Mouse (Mus musculus): ENCODE data around the gene Ncapd2.

Gene Ncapd2

DNA sequence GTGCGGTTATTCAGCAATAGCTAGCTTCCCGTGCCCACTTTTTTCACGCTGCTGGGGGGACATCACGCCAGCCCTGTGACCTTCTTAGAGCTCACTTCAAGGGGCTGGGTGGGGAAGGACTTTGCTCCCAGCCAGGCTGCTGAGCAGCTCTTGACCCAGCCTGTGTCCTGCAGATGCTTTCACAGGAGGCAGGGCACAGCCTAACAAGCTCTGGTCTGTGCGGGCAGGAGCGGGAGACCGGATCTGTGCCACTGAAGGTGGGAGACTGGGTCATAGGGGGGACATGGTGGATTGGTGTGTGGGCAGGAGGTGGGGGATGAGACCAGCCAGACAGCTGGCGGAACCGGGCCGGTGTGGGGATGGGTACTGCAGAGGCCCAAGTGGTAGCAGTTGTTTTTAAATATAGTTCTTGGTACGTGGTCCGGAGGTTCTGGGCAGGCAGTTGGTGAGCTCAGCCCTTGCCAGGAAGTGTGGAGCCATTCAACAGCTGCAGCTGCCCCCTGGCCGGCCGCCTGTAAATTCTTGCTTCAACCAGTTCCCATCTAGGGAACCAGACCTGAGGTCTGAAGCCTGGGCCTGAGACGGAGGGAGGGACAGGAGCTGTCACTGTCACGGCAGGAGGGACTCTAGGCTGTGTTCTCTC, 42.5 kb downstream of the Ncapd2 start:
- CTCF ChIA-PET: no interaction called here

GRCm38 (mm10) chr6:125148251-125148925, 43.1 kb downstream of the Ncapd2 start:
- CTCF ChIA-PET: no interaction called here

DNA sequence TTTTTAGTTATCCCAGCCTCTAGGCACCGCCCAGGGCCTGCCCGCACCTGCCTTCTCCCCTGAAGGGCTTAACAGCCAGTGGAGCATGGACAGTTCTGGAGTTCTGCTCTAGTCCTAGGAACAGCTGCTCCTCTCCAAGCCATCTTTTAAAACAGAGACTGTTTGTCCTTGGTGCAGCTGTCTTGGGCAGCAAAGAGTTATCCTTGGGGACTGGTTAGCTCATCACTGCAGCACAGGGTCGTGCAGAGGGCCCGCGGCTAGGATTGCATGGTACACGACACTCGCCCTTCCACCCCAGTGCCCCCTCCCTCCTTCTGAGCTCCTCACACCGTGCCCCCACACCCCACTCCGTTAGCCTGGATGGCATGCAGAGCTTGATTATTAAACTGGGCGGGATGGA, 44.2 kb downstream of the Ncapd2 start:
- CTCF ChIA-PET: no interaction called here

DNA sequence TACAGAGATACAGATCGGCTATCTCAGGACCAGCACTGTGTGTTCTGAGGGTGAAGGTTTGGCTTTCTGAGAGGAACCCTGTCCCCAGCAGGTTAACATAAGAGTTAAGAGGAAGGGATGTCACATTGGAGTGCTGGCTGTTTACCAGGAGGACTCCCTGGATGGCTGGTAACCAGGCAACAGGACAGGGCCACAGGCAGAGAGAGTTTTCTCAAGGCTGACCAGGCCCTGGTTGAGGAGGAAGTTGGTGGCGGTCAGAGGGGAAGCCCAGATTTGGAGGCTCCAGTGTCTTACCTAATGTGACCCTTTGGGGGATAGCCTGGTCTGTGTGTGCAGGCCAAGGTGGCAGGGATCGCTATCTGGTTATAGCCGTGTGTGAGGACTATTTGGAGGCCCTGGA, 44.7 kb downstream of the Ncapd2 start:
- CTCF ChIA-PET: no interaction called here

DNA sequence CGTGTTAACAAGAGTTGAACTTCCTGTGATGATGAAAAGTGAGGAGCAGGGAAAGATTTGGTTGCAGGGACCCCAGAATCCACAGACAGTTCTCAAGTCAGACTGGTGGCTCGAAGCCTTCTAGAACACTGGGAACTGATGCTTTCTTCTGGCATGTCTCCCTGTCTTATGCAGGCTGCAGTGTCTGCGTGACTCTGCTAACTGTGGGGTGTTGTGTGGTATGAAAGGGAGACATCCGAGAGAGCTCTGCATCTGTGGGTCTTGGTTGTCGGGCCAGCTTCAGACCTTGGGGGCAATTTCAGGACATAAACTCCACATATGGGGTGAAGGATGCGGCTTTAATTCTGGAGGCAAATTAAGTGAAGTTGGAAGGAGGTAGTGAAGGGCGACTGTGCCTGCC, 45.4 kb downstream of the Ncapd2 start:
- CTCF ChIA-PET: no interaction called here

DNA sequence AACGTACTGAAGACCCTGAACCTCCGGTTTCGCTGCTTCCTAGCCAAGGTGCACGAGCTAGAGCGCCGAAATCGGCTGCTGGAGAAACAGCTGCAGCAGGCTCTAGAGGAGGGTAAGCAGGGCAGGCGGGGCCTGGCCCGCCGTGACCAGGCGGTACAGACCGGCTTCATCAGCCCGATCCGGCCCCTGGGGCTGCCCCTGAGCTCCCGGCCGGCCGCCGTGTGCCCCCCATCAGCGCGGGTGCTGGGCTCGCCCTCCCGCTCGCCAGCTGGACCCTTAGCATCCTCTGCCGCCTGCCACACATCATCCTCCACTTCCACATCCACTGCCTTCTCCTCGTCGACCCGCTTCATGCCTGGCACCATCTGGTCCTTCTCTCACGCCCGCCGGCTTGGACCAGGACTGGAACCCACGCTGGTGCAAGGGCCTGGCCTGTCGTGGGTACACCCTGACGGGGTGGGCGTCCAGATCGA, 46.0 kb downstream of the Ncapd2 start:
- CTCF ChIA-PET: no interaction called here

DNA sequence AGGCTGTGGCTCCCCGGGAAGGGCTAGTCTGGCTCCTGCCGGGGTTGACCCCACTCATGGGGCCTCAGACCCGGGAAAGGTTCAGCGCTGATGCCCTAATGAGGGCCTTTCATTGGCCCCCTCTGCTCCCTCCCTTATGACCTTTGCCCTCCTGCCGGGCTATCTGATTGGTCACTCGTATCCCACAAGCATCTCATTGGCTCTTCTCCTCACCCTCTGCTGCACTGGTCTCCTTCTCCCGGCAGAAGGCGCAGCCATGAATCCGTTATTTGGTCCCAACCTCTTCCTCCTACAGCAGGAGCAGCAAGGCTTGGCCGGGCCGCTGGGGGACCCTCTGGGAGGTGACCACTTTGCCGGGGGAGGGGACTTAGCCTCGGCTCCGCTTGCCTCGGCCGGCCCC, 46.5 kb downstream of the Ncapd2 start, which contains the start of gene Iffo1:
Gene Iffo1, plus strand, starts transcription at position 241 of the 400 bp plus-strand sequence.
- CTCF ChIA-PET: no interaction called here

DNA sequence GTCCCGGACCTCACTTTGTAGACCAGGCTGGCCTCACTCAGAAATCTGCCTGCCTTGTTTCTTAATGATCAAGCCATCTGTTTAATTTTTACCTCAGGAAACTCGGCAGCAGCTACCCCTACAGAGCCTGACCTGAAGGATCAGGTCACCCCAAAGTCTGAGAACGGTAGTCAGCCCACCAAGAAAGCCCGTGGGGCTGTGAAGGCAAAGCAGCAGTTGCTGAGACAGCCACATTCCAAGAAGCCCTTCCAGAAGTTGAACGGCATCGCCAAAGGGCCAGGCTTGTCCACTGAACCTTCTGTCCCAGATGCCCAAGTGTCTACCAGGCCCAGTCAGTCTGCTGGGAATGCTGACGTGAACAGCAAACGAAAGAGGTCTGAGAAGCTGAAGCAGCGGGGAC, 47.6 kb downstream of the Ncapd2 start:
- CTCF ChIA-PET: no interaction called here

GRCm38 (mm10) chr6:125143128-125143527, 48.4 kb downstream of the Ncapd2 start:
- CTCF ChIA-PET: no interaction called here

- CTCF ChIA-PET: interaction anchor here (0.6 kb wide), 1 partner anchor 90 kb away, joined by 7 read pairs; no protein-coding TSS in a partner anchor
These were observed 49.1 kb downstream of the Ncapd2 start for GRCm38 (mm10) chr6:125142436-125142835.

GRCm38 (mm10) chr6:125139747-125140146, 51.8 kb downstream of the Ncapd2 start:
- CTCF ChIA-PET: no interaction called here

DNA sequence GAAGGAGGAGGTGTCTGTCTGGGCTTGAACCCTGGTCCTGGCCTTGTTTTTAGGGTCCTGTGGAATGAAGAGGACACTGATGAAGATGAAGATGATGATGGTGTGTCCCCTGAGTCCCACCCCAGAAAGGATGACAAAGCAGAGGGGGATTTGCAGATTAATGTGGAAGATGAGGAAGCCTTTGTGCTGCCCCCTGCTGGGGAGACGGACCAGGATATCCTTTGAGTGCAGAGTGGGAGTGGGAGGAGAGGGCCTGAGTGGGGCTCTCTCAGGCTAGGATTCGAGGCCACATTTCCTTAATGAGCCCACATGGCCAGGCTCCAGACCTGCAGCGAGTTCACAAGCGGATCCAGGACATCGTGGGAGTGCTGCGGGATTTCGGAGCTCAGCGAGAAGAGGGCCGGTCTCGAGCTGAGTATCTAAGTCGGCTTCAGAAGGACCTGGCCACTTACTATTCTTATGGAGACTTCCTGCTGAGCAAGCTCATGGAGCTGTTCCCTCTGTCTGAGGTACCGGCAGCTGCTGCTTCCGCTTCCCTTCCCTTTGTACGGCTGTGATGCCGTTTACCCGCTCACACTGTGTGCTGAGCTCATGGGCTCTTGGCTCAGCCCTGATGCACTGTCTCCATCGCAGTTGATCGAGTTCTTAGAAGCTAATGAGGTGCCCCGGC, 54.4 kb downstream of the Ncapd2 start:
- CTCF ChIA-PET: interaction anchor here (0.6 to 1.0 kb wide), 3 partner anchors 36 to 100 kb away, joined by 3 to 4 read pairs (median 3); partner anchors contain the start of gene Cd27

GRCm38 (mm10) chr6:125132470-125132869, 59.0 kb downstream of the Ncapd2 start:
- CTCF ChIA-PET: interaction anchor here (0.5 to 0.6 kb wide), 2 partner anchors 126 to 423 kb away, joined by 3 read pairs; no protein-coding TSS in a partner anchor

- CTCF ChIA-PET: interaction anchor here (0.5 kb wide), 1 partner anchor 422 kb away, joined by 3 read pairs; no protein-coding TSS in a partner anchor
These were observed 60.0 kb downstream of the Ncapd2 start, which contains the start of gene Nop2 for GRCm38 (mm10) chr6:125131302-125132156. TSS of gene Nop2 (plus strand) at chr6:125131909.

DNA sequence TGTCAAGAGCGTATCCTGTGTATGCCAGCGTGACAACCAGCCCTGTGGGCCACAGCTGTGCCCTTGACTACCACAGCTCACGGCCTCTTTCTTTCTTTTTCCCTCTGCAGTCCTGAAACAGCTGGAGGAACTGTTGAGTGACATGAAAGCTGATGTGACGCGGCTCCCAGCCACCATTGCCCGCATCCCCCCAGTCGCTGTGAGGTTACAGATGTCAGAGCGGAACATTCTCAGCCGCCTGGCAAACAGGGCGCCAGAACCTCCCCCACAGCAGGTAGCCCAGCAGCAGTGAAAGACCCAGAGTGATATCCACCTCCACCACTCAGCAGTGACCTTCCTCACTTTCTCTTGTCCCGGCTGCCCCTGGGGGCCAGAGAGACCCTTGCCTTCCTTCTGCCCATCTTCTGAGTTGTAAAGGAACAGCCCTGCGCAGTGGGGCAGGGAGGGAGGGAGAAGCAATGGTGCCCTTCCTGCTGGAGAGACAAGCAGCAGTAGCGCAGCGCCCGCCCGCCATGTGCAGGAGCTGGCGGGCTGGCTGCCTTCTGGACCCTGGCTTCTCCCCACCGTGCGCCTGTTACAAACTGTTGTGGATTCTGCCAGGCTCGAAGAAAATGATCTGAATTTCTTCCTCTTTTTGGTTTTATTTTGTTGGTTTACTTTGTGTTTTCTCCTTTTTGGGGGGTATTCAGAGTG, 61.6 kb downstream of the Ncapd2 start:
- CTCF ChIA-PET: interaction anchor here (0.6 to 0.7 kb wide), 2 partner anchors 353 to 365 kb away, joined by 4 to 22 read pairs; partner anchors contain the start of gene Cd9

- CTCF ChIA-PET: no interaction called here
These were observed 62.8 kb downstream of the Ncapd2 start for GRCm38 (mm10) chr6:125128724-125129123.

DNA sequence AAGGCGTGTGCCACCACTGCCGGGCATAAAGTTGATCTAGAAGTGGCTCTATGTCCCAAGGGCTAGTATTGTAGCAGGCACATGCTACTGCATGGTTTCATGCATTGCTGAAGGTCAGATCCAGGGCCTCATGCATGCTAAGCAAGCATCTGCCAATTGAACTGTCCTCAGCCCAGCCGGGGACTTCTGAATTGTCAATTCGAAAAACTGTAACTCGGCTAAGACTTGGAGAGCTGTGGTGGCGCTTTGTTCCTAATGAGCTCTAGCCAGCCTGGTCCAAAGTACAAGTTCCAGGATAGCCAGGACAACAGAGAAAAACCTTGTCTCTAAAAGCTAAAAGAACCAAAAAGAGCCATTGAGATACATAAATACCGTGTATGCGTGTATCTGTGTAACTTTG, 72.1 kb downstream of the Ncapd2 start:
- CTCF ChIA-PET: interaction anchor here (0.6 kb wide), 1 partner anchor 165 kb away, joined by 3 read pairs; no protein-coding TSS in a partner anchor
